Mouse (Mus musculus) testis, adult 2 months (tissue): ENCODE results near the gene Gin1.

ENCODE experiments used
- CTCF ChIP-seq: fragments of 200-500 bp; IDR thresholded peaks from 2 replicates; pipeline ENCODE4 v1.5.1; 2012; ENCODE audit warnings: low read depth, mild to moderate bottlenecking, inconsistent platforms, low read length, moderate library complexity; ENCODE audit not compliant: control insufficient read depth, insufficient read depth, insufficient replicate concordance
- POLR2A ChIP-seq: fragments of 200-500 bp; IDR thresholded peaks from 2 replicates; pipeline ENCODE4 v1.6.1; 2012; ENCODE audit warnings: low read depth, mild to moderate bottlenecking, inconsistent platforms, low read length, moderate library complexity; ENCODE audit not compliant: control insufficient read depth

- TF ChIP-seq POLR2A (no peak), CTCF (no peak)
Measured at GRCm38 (mm10) chr1:97761477-97761876, 8.5 kb upstream of the Gin1 start.
